Mouse (Mus musculus): ENCODE data around the gene Pdilt.
"Not testable (repeated sequence)": the region's sequence is repeated elsewhere in the genome, so short reads cannot be mapped to it uniquely, and the experiment has no call there.

The Pdilt gene

DNA sequence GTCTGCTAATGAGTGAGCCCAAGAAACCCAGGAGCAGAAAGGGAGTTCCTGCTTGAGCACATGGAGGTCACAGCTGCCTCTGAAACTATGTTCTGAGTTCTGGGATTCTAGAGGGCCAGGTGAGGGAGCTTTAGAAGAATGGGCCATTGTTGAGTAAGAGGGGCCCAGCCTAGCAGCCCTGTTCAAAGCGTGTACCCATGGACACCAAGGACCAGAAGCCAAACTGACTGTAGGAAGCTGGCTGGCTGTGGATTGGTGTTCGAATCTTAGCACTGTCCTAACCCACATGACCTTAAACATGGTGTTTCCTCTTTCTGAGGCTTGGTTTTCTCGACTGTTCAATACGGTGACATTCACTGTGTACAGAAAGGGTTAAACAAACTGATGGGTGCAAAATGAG lies at the start of gene Pdilt:
TSS of gene Pdilt (minus strand) at position 101 of the 400 bp plus-strand sequence.
- DNase-seq (ENCODE audit: low spot score) = no peak

DNA sequence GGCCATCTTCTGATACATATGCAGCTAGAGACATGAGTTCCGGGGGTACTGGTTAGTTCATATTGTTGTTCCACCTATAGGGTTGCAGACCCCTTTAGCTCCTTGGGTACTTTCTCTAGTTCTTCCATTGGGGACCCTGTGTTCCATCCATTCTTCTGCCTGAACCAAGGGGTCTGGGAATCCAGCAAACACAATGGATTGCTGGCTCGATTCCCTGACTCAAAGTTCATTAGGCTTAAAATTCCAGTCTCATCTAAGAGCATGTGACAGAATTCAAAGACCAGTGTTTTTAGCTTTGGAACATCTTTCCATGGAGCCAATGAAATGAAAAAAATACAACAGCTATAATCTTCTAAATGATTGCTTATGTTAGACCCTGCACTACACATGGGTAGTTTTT lies 39.2 kb upstream of the Pdilt start:
- DNase-seq (ENCODE audit: low spot score) = not testable (repeated sequence)

DNA sequence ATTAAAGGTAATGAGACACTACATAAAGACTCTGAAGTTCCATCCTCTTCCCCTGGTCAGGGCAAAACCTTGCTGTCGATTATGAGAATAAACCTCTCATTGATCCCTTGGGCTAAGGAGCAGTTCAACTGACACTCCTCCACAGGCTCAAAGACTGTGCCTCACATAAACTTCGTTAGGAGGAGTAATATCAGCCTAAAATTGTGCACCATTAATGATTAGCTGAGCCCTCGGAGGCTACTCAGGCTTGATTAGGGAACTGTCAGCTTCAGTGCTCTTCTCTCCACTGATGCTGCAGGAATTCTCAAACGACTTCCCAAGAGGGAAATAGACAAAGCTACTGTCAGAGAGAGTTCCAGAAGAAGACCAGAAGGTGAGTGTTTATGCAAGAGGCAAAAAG lies 38.2 kb upstream of the Pdilt start:
- no peak for DNase-seq (ENCODE audit: low spot score)

DNA sequence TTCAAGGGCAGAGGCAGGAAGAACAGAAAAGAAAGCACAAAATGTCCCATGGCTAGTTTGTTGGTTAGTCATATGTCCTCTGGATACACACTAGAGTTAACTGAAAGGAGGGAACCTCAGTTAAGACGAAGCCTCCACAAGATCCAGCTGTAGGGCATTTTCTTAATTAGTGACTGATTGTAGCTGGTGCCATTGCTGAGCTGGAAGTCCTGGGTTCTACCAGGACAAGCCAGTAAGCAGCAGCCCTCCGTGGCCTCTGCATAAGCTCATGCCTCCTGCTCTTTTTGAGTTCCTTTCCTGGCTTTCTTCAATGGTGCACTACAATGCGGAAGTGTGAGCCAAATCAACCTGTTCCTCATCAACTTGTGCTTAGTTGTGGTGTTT lies 37.2 kb upstream of the Pdilt start:
- no peak for DNase-seq (ENCODE audit: low spot score)

DNA sequence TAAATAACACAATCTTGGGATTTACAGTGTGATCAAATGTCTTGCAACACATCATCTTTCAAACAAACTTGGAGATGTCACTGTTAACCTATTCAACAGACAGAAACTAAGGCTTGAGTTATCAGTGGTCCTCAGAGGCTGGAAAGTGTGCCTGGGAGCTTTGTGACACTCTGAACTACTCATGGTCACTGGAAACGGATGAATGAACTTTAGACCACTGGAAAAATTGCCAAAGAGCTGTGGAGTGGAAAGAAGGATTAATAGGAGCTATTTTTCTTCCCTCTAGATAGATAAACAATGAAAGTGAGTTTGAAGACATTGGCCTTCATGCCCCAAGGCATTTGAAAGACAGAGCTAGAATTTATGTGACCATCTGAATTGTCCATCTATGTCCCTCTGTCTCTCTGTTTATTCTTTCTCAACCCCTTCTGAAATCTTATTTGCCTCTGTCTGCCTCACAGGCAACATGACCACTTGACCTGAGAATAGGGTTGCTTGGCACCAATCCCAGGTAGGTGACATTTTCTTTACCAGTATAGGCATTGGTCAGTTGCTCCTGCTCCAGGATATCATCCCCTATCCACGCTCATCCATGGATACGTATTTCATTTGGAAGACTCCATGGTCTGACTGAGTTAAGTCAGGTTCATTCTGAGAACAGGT lies 36.6 kb upstream of the Pdilt start:
- no peak for DNase-seq (ENCODE audit: low spot score)

DNA sequence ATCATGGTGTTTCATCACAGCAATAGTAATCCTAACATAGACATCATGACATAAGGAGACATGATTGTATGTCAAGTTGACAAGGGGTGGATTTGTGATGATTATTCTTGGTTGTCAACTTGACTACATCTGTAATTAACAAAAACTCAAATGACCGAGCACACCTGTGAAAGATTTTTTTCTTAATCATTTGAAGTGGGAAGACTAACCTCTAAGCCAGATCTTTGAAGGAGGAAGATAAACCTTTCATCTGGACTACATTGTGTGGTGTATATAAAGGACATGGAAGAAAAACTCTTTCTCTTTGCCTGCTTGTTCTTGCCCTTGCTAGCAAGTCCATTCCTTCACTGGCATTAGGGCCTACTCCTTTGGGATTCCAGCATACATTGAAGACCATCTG lies 30.8 kb upstream of the Pdilt start, which contains the start of gene Acsm2:
TSS of gene Acsm2 (plus strand) at position 301 of the 400 bp plus-strand sequence.
- no peak for DNase-seq (ENCODE audit: low spot score)

DNA sequence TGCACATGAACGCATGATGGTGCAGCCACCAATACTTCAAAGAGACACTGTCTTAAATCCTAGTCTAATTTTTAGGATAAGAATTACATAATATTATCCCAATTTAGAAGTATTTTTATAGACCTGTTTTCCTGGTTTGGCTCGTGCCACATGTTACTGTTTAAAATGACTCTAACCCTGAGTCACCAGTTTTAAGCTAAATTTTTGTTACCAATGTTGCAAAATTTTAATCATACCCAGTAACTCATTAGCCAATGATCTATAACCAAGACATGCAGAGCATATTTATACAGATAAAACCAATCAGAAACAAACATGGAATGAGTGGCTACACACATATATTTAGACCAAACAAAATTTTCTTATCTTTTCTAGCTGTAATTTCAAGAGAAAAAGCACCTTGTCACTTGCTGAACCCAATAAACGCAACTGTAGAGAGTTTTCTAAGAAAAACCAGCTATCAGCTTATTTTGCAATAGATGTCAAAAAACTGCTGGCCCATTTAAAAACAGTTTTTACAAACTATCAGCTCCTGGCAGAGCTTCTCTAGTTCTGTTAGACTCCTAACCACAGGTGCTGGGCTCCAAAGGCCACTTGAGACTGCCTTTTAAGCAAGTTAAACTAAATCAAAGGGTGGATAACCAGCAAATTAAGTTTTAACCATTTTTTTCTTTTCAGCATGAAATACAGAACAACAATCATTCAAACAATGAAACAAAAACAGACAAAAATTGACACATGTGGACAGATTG lies 27.4 kb upstream of the Pdilt start:
- DNase-seq (ENCODE audit: low spot score) = no peak

DNA sequence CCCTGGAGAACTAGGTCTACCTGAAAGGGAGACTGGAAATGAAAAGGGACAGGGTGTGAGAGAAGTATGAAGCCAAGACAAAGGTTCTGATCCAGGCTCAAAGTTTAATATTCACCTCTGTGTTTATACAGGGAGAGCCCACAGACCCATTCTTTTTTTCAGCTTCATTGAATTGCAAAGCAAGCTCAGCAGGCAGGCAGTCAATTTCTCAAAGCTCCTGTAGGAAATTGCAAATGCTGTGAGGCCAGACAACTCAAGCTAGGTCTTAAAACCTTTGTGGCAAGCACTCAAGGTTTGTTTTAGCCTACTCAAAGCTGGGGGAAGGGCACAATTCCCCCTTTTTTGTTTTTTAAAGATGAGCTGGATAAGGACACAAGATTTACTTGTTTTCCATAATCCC lies 22.3 kb upstream of the Pdilt start:
- no peak for DNase-seq (ENCODE audit: low spot score)

DNA sequence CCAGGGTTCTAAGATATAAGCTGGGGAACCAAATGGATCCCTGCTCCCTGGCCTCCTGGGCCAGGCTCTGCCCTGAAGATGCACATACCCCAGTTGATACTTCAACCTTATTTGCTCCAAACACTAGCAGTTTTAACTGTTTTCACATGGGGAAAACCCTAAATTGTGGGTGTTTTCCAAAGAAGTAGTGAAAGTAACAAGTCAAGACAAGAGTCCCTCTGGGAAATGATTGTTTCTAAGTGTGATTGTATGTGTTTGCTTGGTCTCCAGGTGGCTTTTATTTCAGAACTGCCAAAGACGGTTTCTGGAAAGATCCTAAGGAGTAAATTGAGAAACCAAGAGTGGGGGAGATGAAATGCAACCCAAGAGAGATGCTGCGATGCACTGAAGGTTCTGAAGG lies 19.2 kb upstream of the Pdilt start:
- DNase-seq (ENCODE audit: low spot score) = no peak

DNA sequence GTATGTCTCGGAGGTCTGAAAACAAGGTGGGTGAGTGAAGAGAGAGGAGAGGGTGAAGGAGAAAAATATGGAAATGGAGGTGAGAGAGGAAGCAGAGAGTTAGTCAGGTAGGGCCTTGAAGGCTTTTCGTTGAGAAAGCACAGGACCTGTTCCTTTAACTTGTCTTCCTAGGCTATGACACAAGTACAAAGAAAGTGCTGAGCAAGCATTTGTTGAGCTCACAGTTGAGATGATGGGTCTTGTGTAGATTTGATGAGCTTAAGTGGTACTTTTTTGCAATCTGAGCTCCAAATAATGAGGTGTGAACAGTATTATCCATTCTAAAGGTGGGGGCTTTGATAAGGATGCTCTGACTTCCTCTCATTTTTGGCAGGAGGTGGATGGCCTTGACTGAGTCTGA lies 11.1 kb upstream of the Pdilt start:
- no peak for DNase-seq (ENCODE audit: low spot score)

DNA sequence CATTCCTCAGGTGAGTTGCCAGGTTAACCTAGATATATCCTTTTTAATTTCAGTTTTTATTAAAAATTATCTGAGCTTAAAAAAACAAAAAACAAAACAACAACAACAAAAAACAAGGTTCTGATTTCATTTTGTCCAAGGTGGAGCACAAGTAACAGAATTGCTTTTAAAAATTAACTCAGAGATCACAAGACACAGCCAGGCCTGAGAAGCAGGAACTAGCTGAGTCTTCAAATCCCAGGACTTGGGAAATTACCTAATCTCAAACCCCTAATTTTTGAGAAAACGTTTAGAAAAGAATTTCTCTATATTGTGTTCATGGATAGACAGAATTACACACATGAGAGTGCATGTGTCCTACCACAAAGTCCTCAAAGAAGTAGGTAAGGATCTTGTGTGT lies 9.6 kb upstream of the Pdilt start:
- DNase-seq (ENCODE audit: low spot score) = no peak

DNA sequence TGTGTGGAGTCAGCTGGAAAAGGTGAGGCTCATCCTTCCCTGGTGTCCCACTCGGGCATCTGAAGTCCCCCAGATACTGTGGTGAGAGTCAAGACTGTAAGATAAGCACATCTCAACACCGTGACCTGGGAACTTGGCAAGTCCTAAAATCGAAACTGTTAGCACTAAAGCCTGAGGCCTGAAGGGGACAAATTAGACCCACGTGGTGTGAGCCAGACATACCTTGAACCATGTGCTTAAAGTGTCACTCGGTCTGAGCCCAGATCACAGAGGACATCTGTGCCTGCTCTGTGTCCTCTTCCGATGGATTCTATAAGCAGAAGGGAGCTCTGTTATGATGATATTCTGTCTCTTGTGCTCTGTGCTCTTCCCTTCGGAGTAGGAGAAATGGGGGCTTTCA lies 5.3 kb upstream of the Pdilt start:
- no peak for DNase-seq (ENCODE audit: low spot score)

DNA sequence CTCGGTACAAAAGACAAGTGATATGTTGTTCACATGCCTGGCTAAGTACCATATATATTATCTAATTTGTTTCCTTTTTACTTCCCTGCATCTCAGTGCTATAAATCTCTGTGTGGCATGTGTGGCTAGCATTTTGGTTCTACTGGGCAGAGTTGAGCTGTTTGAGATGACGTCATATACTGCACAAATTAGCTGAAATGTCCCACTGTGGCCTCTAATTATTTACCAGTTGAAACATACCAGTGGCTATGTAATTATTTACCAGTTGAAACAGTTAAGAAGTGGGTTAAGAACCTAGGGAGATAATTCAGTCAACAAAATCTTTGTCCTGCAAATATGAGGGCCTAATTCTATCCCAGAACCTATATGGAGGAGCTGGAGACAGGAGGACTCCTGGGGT lies 4.3 kb upstream of the Pdilt start:
- no peak for DNase-seq (ENCODE audit: low spot score)

DNA sequence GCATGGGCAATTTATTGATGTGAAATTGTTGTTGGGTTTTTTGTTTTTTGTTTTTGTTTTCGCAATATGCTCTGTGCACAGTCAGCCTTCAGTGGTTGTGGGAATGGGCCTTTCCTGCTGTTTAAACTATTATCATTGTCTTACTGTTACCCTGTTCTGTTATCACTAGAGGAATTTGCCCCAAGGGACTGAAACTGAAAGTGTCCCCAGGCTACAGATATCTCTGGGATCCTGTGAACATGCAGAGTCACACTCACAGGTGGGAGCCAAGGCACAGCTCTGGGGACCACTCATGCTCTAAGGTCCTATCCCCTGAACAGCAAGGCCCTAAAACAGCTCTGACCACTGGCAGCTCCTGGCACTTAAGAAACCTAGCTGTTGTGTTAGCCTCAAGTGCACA lies 3.8 kb upstream of the Pdilt start:
- no peak for DNase-seq (ENCODE audit: low spot score)

DNA sequence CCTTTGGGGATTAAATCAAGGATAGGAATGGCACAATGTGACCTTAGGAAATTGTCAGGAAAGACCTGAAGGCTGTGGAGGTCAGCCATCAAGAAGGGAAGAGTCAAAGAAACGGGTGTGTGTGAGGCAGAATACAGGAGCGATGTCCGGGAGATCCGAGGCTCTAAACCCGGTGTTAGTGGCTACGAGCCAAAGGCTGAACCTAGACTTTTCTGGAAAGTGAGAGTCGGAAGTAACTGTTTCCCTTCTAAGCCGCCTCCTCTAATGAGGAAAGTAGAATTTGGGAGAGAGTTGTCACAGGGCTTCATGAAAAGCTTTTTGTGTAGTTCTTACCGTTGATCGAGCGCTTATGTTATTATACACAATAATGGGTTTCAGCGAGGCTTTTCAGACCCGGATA lies 3.2 kb upstream of the Pdilt start:
- DNase-seq (ENCODE audit: low spot score) = no peak

DNA sequence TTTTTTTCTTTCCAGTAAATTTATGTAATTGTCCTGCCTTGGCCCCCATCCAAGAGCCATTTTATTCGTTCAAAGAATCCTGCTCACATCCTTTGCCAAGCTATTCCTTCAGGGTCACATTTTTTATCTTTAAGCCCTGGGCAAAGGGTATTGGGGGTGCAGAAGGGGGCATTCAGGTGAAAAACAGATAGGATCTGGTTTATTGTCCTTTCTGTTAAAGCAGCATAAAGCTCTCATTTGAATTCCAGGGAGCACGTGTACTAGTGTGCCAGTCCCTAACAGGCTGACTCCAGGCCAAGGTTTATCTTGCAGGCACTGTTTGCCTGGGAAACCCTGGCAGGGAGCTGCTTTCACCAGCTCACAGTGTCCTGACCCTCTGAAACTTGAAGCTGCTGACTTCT lies 2.6 kb upstream of the Pdilt start:
- DNase-seq (ENCODE audit: low spot score) = no peak

DNA sequence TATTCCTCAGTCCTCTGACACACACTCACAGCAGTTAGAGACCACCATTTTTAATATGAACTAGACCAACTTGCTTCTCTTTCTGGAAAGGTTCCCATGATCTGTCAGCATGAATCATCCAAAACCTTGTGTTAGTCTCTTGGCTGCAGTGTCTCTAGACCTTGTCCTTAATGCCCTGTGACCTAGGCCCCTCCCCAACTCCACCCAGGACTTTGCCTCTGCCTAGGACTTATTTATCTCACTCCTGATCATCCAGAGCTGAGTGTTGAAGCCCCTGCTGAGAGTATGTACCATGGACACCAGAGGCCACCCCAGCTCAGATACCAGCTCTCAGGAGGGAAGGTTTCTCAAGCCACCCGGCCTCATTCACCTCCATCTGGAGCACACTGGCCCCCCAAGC lies 904 bp downstream of the Pdilt start:
- no peak for DNase-seq (ENCODE audit: low spot score)

DNA sequence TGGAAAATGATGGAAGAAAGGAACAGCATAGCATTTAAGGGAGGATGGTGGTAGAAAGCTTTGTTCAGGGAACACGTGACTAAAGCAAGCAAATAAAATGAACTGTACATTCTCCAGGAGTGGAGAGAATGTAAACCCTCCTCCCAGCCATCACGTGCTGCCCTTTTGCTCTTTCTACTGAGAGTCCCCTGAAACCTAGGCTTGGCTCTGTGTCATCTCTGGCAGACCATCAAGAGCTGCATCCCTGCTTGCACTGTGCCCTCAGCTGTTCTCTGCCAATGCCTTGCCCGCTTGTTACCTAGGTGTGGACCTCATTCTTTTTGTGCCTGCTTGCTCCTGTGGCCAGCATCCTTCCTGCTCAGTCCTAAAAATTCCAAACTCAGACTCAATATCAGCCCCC lies 1.5 kb downstream of the Pdilt start:
- no peak for DNase-seq (ENCODE audit: low spot score)

DNA sequence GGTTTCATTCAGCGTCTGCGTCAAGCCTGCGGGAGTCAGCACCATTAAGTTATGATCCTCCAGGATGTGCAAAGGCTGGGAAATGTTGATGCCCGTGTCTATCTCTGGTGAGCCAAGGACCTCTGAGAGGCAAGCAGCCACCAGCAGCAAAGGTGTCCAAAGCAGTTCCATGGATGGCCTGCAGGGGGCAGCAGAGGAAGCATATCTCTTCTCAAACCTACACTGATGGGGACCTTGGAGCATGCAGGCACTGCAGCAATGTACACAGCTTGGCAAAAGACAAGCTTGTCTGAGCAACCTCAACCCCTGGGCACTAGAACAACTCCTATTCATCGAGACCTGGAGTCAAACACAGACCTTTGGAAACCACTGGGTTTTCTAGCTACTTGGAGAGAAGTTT lies 3.6 kb downstream of the Pdilt start:
- DNase-seq (ENCODE audit: low spot score) = peak; percentile 74

DNA sequence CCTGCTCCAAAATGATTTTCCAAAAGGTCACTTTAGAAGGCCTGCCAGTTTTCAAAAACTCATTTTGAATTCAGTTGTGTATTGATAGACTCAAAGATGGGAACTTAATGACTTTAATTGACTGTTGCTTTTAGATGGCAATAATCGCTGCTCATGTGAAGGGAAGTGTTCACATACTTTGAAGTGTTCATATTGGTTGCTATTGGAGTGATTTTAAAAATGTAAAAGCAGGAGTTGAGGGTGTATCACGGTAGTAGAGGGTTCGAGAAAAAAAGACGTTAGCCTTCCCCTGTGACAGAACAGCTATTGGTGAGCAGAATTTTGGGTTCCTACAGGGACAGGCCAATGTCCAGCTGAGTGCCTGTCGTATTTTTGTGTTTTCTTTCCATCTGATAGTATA lies 4.1 kb downstream of the Pdilt start, which contains the start of gene Acsm5:
TSS of gene Acsm5 (plus strand) at position 301 of the 400 bp plus-strand sequence.
- DNase-seq (ENCODE audit: low spot score) = no peak

DNA sequence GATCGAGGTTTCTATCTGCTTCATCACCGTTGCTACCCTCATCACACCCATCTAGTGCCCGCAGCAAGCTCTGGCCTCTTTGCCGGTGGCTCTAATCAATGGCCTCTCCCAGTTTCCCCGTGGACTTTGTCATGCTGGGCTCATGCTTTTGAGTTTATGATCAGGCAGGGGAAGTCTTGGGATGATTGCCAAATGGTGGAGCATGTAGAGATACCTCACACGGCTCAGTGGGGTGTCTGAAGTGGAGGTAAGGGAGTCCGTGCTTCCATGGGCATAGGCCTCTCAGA lies 7.1 kb downstream of the Pdilt start:
- DNase-seq (ENCODE audit: low spot score) = no peak

DNA sequence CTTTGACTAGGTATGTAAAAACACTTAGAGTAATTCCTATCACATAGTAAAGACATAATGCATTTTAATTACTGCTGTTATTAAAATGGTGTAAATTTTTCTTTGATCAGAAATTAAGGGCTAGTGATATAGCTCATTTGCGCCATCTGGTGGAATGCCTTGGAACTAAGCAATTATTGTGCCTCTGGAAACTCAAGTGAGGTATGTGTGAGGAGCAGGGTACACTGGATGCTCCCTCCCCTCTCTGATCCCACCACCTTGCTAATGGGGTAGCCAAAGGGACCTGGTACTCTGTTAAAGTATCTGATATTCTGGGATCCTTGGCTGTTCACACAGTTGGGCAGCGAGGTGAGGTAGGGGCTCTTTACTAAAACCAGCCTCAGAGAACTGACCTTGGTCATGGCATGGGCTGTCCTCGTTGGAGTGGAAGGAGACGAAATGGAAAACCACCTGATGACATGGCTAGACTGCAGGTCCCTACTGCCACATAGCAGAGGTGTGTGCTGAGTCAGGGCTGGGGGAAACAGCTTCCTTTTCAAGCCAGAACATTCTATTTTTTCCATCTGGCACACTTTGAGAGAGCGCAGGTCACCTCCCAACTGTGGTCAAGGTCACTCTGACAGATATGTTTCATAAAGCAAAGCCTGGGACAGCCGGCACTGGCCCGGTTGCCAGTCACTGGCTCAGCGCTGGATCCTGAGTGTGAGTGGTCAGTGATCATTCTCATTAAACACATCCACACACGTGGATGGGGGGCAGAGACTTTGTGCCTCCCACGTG lies 7.6 kb downstream of the Pdilt start:
- peak; percentile 61 for DNase-seq (ENCODE audit: low spot score)

DNA sequence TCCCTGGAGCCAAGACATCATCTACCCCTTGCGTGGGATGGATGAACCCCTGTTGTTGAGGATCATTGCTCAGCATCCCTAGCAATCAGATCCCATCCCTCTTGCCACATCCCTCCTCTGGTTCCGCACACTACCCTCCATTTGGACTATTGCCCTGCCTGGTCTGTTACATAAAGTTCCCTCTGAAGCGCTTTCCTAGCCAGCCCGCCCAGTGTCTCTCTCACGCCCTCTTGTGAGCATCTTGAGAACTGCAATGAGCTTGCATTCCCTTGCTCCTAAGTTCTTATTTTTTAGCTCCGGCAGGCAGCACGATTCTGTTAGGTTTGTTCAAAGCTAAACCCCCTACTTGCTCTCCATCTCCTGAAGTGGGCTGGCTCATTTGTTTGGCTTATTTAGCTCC lies 10.2 kb downstream of the Pdilt start:
- peak; percentile 77 for DNase-seq (ENCODE audit: low spot score)

All from embryo, embryonic 10 days (tissue).